Mouse (Mus musculus): ENCODE results near the gene Pkd2.
"Not testable (repeated sequence)": the region's sequence is repeated elsewhere in the genome, so short reads cannot be mapped to it uniquely, and the experiment has no call there.

Gene Pkd2

GRCm38 (mm10) chr5:104458832-104459705, at the start of gene Pkd2:
Gene Pkd2 (plus strand): TSS chr5:104459450.
- DNase-seq: peak; percentile 79

- DNase-seq: no peak
Observed at GRCm38 (mm10) chr5:104415999-104416398, 43.3 kb upstream of the Pkd2 start.

- DNase-seq: no peak
Observed at GRCm38 (mm10) chr5:104417028-104417427, 42.2 kb upstream of the Pkd2 start.

GRCm38 (mm10) chr5:104417721-104418120, 41.5 kb upstream of the Pkd2 start:
- no peak for DNase-seq

- DNase-seq: no peak
Observed at GRCm38 (mm10) chr5:104422039-104422438, 37.2 kb upstream of the Pkd2 start.

- no peak for DNase-seq
Observed at GRCm38 (mm10) chr5:104423861-104424260, 35.4 kb upstream of the Pkd2 start.

- no peak for DNase-seq
Observed at GRCm38 (mm10) chr5:104425949-104426348, 33.3 kb upstream of the Pkd2 start.

- no peak for DNase-seq
Observed at GRCm38 (mm10) chr5:104432886-104433285, 26.4 kb upstream of the Pkd2 start.

GRCm38 (mm10) chr5:104433968-104434565, 25.2 kb upstream of the Pkd2 start:
- no peak for DNase-seq

- no peak for DNase-seq
Observed at GRCm38 (mm10) chr5:104434835-104435301, 24.4 kb upstream of the Pkd2 start, which contains the start of gene Spp1. Gene Spp1 (plus strand): TSS chr5:104435118.

- DNase-seq: no peak
Observed at GRCm38 (mm10) chr5:104436406-104437076, 22.7 kb upstream of the Pkd2 start.

- no peak for DNase-seq
Observed at GRCm38 (mm10) chr5:104442396-104442795, 16.9 kb upstream of the Pkd2 start.

GRCm38 (mm10) chr5:104442850-104443249, 16.4 kb upstream of the Pkd2 start:
- no peak for DNase-seq

GRCm38 (mm10) chr5:104446156-104446555, 13.1 kb upstream of the Pkd2 start:
- peak; percentile 57 for DNase-seq

- DNase-seq: not testable (repeated sequence)
Observed at GRCm38 (mm10) chr5:104448346-104448745, 10.9 kb upstream of the Pkd2 start.

GRCm38 (mm10) chr5:104449491-104449890, 9.8 kb upstream of the Pkd2 start:
- DNase-seq: no peak

GRCm38 (mm10) chr5:104453075-104453474, 6.2 kb upstream of the Pkd2 start:
- no peak for DNase-seq

- DNase-seq: no peak
Observed at GRCm38 (mm10) chr5:104454564-104454963, 4.7 kb upstream of the Pkd2 start.

- DNase-seq: peak; percentile 68
Observed at GRCm38 (mm10) chr5:104459706-104460455, 631 bp downstream of the Pkd2 start.

- no peak for DNase-seq
Observed at GRCm38 (mm10) chr5:104460456-104460838, 1.2 kb downstream of the Pkd2 start.

- no peak for DNase-seq
Observed at GRCm38 (mm10) chr5:104460856-104461255, 1.6 kb downstream of the Pkd2 start.

GRCm38 (mm10) chr5:104465279-104465678, 6.0 kb downstream of the Pkd2 start:
- DNase-seq: no peak

GRCm38 (mm10) chr5:104465731-104466130, 6.5 kb downstream of the Pkd2 start:
- DNase-seq: peak; percentile 80

All from cerebellum, adult 11-12 months (tissue).